Mouse (Mus musculus): ENCODE data around the gene Atf7ip.

The Atf7ip gene

DNA sequence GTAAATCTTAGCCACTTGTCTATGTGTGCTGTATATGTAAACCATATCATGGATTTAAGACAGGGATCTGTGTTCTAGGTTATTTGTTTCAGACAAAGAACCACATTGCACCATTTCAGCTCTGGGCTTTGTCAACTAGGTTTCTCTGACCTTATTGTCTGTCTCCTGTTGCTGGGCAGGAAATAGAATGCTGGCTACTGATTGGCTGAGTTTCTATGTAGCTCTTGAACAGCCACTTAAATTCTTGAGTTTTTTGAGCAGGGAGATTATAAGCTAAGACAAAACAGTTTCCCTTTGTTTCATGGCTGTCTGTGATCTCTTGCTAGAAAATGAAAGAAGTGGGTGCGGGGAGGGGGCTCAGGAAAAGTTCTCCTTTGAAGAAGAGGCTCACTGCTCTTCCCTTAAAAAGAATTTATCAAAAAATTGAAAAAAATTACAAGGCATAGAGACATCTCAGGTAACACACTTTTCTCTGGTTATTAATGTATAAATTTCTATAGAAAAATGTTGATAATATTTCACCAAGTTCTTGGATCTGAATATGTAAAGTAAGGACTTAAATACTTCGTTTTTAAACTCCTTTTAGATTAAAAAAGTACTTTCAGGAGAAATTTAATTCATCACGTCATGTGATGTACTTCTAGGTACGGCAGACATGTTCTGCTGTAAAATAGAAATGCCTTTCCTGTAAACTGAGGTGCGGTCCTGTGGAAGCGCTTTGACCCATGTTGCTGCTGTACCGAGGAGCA lies 49.0 kb downstream of the Atf7ip start:
- peak; percentile 35 for DNase-seq

- DNase-seq: peak; percentile 78
These were observed 49.6 kb downstream of the Atf7ip start for GRCm38 (mm10) chr6:136555523-136555915.

DNA sequence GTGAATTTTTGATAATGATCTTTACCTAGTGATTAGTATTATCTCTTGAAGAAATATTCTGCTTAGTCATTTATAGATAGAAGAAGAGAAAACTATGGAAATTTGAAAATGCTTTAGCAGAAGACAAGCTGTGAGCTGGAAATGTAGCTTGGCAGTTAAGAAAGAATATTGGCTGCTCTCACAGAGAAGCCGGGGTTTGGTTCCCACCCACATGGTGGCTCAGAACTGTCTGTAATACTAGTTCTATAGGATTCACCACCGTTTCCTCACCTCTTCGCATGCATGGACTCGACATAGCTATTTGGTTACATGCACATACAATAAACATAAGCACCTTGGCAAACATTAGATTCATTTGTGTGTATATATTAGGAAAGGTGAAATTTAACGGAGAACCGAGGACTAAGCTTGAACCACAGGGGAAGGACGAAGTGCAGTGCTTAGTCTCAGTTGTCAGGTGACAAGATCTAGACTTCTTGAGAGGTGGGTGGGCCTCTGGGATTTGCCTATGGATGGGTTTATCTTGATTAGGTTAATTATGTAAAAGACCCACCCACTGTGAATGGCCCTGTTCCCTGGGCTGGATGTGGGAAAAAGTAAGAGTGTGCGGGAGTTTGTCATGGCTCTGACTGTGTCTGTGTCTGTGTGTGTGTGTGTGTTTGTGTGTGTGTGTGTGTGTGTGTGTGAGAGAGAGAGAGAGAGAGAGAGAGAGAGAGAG lies 52.5 kb downstream of the Atf7ip start:
- DNase-seq: no peak

- no peak for DNase-seq
These were observed 60.0 kb downstream of the Atf7ip start for GRCm38 (mm10) chr6:136566002-136566401.

GRCm38 (mm10) chr6:136590739-136591138 lies 84.8 kb downstream of the Atf7ip start:
- no peak for DNase-seq

DNA sequence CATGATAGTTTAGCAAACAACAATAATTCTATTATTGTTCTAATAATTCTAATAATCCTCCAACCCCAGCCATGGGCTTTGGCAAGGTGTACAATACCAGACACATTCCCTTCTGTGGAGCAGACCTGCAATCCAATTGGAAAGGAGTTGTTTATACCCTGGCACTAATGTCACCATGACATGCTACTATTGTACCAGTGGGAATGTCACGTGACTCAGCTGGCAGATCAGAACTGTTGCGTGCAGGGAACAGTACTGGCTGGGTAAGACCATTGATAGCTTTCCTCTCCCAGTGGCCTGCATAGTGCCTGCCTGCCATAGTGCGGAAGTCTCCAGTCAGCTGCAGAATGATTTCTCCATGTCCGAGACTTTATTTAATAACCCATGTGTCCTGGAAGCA lies 88.6 kb downstream of the Atf7ip start:
- DNase-seq: no peak

DNA sequence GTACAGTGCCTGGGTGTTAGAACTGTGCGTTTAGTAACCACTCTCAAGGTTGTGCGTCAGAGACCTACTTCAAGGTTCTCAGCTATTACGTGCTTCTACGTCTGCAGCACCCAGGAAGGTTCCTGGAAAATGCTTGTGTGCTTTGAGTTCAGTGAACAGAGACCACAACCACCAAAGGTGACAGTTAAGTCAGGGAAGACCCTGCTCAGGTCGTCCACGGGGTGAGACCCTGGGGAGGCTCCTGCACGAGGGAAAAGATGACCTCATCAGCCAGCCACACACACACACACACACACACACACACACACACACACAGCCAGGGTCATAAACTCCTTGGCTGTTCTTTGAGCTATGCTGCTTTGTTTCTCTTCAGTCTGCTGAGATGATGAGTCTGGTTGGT lies 96.6 kb downstream of the Atf7ip start:
- DNase-seq: no peak

DNA sequence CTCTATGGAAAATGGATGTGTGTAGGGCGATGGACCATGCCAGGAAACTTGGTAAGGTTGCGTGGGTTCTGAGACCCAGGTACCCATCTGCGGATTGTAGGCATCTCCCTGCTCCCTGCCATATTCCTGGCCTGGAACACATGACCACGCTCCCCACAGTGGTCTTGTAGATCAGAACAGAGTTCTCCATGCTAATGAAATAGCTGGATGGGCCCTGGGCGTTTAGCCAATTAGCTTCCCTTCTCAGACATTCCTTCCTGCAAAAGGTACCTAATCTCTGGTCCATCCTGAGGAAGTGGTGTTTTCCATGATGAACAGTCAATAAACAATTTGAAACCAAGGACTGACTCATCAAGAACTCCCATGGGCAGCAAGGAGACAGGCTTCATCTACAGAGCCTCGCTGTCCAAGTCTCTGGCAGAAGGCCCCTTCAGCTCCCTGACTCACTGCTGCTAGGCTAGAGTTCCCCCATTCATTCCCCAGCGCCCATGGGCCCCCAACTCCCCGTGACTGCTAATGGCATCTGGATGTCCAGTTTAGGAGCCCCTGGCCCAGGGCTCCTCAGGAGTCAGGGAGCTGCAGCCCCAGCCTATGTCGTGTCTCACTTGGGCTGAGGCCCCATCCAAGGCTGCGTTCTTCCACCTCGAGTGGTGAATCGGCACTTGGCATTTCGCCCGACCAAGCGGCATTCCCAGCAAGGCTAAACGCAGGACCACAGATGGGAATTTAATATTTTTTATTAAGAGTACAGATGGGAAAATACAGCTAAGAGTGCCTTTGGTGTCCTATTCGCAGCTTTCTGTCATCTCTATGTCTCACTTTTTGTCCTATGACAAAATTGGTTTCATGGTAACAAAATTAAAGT lies 105.6 kb downstream of the Atf7ip start:
- no peak for DNase-seq

GRCm38 (mm10) chr6:136612312-136612711 lies 106.3 kb downstream of the Atf7ip start:
- DNase-seq: no peak

DNA sequence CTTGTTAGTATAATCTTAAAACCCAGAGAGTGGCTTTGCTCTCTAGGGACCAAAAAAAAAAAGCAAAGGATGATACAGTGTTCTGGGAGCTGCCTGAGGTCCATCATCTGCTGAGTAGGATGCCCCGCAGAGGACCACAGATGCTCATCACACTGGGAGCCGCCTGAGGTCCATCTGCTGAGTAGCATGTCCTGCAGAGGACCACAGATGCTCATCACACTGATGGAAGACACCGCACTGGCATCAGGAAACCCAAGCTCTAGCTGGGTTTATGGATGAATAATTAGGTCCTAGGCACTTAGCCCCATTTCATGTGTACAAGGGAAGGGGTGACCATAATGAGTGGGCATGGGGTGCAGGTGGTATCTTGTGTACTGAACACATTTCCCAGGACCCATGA lies 108.2 kb downstream of the Atf7ip start:
- DNase-seq: no peak

- DNase-seq: peak; percentile 86
These were observed 114.6 kb downstream of the Atf7ip start for GRCm38 (mm10) chr6:136620361-136621139.

DNA sequence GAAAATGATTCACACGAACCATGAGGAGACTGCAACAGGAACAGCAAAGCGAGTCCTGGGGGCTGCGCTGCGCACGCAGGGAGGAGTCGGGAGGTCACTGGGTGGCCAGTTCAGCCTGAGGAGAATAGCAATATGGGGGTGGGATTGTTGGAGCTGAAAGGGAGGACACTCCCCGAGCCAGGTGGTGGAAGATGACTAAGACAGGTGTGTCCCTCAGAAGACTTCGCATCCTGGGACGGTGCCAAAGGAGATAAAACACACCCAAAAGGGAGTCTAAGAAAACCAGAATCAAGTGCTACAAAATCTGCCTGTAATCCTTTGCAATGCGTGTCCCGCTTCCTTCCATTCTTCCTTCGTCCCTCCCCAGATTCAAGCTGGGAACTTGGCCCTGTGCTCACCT lies 119.5 kb downstream of the Atf7ip start:
- DNase-seq: no peak

DNA sequence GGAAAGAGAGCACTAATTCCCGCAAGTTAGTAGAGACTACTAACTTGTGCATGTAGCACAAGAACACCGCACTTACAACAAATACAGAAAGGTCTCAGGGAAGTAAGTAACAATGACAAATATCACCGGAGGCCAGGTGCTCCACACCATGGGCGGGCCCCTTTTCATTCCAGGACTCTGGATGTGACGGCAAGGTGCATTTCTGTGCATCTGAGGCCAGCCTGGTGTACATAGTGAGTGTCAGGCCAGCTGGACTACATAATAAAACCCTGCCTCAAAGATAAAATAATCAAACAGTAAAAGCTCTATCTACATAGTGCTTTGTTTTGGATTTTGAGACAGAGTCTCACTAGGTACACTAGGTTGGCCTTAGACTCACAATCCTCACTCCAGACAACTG lies 123.7 kb downstream of the Atf7ip start:
- no peak for DNase-seq

DNA sequence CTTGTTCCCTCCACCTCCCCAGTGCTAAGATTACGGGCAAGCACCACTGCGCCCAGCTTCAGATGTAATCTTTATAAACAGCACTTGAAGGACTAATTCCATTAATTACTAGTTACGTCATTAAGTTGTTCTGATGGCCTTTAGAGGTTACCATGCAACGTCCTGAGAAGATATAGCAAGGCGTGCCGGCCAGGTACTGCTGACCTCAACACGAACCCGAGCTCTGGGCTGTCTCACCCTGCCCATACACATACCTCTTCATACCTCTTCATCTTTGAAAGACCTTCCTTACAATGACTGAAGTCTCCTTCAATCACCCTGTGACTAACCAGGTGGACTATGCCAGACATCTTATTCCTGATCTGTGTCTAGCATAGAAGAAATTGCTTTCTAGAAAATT lies 125.6 kb downstream of the Atf7ip start:
- no peak for DNase-seq

GRCm38 (mm10) chr6:136631945-136632534 lies 126.1 kb downstream of the Atf7ip start:
- no peak for DNase-seq

- DNase-seq: no peak
These were observed 127.2 kb downstream of the Atf7ip start for GRCm38 (mm10) chr6:136633154-136633553.

DNA sequence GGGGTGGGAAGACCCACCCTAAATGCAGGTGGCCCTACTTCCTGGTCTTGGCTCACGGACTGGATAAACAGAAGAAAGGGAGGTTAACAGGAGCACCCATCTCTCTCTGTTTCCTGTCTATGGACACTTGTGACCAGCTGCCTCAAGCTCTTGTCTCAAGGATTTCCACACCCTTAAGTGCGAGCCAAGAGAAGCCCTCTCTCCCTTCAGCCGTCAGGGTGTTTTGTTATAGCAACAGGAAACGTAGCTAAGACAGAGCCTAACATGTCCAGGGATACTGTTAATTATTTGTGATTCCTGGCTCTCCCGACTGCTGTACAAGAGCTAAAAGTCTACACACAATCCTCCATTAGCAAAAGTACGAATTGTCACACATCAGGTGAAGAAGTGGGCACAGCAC lies 127.8 kb downstream of the Atf7ip start:
- no peak for DNase-seq

- no peak for DNase-seq
These were observed 129.0 kb downstream of the Atf7ip start for GRCm38 (mm10) chr6:136634982-136635381.

GRCm38 (mm10) chr6:136644171-136644570 lies 138.2 kb downstream of the Atf7ip start:
- DNase-seq: no peak

- no peak for DNase-seq
These were observed 139.8 kb downstream of the Atf7ip start for GRCm38 (mm10) chr6:136645754-136646153.

DNA sequence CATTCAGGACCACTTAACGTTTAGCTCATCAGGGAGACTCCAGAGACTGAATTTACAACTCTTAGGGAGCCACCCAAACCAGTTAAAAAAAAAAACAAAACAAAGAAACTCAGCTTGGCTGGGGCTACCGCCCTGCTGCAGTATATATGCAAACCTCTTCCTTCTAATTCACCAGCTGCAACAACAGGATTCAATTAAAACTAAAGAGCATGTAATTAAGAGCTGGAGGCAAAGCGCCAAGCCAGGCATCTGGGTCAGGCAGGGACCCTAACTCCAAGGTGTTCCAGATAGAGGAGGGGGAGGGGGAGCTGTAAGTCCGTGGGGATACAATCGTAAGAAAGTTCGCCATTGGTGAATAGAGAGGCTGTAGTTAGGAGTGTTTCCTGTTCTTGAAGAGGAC lies 140.2 kb downstream of the Atf7ip start:
- no peak for DNase-seq

DNA sequence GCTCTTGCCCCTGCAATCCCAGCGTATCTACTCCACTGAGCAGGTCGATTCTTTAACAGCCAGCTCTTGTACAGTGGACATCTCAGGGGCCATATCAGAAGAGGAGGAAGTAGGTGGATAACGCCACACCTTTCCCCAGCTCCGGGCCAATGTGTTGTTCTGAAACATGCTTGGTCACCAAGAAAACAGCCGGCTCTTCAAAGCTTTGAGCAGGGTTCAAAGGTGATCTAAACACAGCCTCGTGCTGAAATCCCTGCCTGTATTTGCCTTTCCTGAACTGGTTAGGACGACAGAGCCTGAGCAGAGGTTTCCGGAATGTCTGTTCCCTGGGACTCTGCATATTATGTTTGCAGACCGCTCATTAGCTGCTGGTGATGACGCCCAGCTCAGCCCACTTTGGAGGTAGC lies 141.5 kb downstream of the Atf7ip start:
- DNase-seq: no peak
